Mouse (Mus musculus) bone marrow macrophage, adult 2 months (primary cell): ENCODE data around the gene Gm3435.
"Not testable (repeated sequence)": the region's sequence is repeated elsewhere in the genome, so short reads cannot be mapped to it uniquely, and the experiment has no call there.

Source experiments
- CTCF ChIP-seq: IDR thresholded peaks from 2 replicates; pipeline ENCODE4 v1.5.1; 2012; ENCODE audit warnings: low read depth, mild to moderate bottlenecking, low read length, moderate library complexity
- POLR2A ChIP-seq: IDR thresholded peaks from 2 replicates; pipeline ENCODE4 v1.6.1; 2012; ENCODE audit warnings: mild to moderate bottlenecking, low read depth, low read length, borderline replicate concordance

DNA sequence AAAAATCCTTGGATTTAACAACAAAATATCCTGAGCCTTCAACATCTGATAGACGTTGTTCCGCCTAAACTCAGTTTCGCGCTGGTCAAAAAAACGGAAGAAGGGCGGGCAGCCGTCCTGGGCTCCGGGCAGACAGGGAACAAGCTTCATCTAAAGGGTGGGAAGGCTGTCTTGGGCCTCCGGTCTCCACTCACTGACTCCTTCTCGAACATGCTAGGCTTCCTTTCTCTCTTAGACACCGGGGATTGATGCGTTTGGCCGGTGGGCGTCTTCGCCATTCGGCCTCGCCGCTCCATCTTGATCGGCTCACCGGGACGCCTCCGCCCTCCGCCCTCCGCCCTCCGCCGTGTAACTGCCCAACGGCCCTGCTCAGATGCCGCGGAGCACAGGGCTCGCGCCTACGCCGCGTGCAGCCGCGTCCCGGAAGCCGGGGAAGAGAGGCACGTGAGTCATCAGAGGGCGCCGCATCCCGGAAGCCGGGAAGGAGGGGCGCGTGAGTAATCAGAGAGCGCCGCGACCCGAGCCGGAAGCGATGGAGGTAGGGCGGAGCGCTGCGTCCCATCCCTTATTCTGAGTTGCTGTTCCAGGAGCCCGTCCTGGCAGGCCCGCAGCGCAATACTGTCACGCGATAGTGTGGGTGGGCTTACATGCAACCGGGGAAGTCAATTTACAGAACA is 31.5 kb upstream of the Gm3435 start, which contains the start of the genes 9030025P20Rik and Gm3417:
- TF ChIP-seq CTCF, POLR2A: not testable (repeated sequence)
